Mouse (Mus musculus): Measurements from ENCODE around the gene Dpp6. TPM values are rescaled to one million over a fixed set of nuclear protein-coding genes. Genes with fewer than 3 reads are reported as not detected.

Gene Dpp6
- polyA plus RNA-seq, 2 experiments from 2014 or later: 0.46 TPM; not detected in 1

DNA sequence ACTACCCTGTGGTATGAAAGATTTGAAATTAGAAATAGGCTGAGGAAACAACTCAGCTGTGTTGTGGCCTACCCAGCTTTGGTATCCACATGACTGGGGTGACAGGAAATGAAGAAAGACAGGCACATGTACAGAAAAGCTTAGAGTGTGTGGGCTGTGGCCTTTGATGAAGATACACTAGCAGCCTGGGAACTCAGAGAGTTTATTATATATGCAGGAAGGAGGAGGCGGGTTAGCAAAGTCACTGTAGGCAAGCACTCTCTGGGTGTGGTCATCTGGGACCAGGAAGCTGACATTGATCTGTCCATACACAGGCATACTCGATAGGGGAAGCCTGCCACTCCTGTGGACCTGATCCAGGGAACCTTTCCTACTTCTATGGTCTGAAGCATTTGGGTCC lies 487.1 kb downstream of the Dpp6 start:
- peak; percentile 83 for ATAC-seq

DNA sequence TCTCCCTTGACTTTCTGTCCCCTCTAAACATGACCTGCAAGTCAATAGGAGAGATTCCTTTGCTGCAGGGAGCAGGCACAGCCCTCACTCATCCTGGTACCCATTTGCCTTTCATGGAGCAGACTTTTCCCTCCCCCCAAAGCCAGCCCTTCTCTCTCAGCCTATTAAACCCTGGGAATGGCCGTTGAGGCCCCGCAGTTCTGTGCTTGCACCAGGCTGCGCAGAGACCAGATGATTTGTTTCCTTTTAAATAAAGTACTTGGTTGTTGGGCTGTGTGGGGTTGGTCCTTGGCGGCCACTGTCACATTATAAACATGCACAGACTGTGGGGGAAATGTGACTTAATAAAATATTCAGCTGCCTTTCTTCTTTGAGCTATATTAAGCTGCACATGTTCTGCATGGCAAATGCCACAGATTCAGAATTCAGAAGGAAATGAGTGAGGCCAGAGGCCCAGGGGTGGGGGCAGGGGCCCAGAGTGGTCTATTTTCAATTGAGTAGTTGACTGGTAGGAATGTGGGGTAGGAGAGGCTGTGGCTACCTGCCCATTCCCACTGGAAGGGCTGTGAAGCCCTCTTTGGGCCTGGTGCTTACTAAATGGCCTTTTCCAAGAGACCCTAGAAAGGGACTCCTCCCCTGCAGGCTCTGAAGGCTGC lies 489.6 kb downstream of the Dpp6 start:
- ATAC-seq: no peak

DNA sequence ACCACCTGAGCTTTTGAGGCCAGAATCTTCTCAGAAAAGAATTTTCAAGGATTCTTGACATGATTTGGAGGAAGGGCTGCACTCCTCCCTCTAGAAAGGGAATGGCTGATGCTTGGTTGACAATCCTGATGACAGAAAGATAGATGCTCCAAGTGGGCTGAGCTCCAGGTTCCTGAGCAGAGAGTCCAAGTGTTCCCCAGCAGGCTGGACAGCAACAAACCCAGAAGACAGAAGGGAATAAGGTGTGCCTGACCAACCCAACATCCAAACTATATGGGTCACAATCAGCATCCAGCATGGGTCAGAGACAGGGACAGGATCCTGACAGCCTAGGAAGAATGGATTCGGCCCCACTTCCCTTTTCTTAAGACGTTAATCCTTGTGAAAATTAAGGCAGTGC lies 493.2 kb downstream of the Dpp6 start:
- no peak for ATAC-seq

DNA sequence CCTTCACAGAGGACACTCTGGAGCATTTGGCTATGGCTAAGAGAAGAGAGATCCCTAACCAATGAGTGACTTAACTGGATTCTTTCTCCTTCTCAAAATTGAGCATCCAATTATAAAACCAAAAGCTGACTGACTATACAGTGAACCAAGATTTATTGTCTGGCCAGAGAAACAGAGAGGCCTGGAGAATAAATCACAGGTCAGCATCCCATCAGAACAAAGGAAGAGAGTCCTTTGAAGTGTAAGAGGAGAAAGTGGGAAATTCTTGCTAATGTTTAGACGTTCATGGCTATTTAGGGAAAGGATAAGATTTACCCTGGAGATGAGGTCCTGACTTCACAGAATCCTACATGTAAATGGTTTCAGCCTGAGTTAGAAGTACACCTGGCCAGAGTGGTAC lies 499.7 kb downstream of the Dpp6 start:
- ATAC-seq: no peak

DNA sequence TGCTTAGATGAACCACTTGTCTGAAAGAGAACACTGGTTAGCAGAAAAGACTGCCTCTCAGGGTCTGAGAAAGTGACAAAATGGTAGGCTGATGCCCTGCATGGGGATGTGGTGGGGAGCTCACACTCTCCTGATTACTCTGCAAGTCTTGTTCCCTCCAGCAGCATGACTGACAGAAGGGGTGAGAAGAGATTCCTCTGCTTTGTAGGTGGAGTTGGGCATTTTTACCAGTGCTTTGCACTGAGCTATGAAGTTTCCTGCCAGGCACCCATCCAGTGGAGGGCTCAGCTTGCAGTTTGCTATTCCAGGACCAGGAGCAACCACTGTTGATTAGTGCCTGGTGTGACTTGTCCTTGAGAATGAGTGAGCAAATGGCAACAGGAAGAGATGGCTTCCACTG lies 500.3 kb downstream of the Dpp6 start:
- ATAC-seq: no peak

DNA sequence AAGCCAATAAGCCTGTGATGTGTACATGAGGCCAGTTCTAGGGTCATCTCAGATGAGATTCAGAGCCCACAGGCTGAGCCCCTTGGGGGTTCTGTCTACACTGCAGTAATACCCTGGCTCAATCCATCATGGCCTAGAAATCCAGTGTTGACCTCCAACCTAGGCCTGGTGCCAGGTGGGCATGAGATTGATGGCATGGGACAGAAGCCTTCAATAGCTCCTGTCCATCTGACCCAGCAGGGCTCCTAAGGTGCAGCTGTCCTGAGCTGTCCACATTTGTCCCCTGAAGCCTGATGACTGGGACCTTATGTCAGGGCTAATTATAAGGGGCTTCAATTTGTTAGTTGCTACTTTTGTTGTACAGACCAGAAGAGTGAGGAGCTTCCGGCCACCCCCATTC lies 500.8 kb downstream of the Dpp6 start:
- no peak for ATAC-seq

DNA sequence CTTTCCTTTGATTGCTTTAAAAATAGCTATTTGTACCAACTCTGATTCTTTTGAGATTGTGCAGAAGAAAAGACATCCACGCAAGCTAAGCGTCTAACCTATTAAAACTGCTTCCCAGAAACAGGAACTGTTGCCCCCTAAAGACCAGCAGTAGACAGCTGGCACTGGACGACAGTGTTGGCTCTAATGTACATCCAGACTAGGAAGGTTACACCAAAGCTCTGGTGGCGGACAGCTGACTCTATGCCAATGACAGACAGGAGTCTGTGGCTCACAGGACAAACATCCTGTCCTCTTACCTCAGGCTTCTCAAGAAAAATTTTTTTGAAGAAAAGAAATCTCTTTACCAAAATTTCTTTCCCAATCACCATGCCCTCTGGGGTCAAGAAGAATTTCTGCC lies 502.7 kb downstream of the Dpp6 start:
- no peak for ATAC-seq

DNA sequence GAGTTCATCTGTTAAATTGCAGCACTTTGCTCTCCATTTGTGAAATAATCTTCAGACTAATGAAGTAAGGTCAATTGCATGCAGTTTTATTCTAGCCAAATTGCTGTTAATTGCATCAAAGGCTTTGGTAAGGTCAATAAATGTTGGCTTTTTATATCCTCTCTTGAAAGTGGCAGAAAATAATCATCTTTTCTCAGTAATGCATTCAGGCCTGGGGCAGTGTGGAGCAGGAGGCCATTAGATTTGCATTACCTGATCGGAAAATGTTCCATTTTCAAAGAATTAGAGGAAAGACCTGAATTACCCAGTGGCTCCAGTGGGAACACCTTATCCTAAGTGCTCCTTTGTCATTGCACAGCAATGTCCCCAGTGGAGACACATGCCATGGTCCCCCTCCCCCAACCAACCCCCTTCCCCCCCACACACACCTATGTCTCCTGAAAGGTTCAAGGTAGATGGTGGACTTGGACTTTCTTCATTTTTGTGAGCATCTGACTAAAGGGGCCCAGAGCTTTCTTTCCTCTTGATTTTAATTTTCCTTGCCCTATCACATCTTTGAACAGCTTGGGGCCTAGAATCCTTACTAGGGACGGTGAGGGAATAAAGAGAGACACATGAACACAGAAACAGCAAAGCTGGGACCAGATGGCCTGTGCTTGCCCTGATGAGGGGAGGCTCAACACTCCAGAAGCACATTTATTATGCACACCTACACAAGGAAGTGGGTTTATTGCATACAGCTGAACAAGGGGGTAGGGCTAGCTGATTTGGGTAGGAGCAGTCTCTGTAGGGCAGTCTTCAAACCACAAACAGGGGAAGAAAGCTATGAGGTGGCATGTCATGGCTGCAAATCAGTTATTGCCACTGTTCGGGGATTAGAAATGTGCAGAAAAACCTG lies 506.1 kb downstream of the Dpp6 start:
- no peak for ATAC-seq

DNA sequence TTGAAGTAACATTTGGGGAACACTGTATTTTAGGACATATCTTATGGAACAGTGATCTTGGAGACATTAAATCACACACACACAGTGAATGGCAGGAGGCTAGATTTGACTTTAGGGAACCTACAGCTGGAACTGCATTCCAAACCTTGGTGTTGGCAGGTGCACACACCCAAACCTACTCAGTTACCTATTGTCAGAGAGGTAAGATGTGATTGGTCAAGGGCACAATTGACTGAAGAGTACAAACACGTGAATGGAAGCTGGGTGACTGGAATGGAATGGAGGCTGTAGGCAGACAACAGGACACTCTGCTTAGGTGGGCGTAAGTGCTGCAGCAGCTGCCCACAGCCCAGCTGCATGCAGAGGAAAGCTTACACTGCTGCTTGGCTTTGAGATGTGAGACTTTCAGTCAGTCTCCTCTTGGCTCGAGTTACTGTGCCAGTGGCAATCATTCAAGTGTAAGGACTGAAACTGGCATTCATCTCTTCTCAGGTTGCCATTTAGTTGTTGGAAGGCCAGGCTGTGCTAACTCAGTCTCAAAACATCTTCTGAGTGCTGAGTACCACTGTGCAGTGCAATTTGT lies 507.4 kb downstream of the Dpp6 start:
- ATAC-seq: no peak

DNA sequence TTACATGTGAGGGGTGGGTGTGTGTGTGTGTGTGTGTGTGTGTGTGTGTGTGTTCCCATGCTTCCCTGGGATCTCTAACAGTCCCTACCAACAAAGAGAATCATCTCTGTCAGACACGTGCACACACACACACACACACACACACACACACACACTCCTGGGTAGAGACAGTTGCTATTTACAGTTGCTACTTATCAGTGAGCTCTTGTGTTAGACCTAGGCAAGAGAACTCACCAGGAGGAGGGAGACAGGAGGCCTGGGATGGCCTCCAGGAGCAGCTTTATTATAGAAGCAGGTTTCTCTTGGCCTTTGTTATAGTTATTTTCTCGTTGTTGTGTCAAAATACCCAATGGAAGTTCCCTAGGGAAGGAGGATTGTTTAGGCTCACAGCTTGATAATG lies 519.7 kb downstream of the Dpp6 start:
- ATAC-seq: no peak

DNA sequence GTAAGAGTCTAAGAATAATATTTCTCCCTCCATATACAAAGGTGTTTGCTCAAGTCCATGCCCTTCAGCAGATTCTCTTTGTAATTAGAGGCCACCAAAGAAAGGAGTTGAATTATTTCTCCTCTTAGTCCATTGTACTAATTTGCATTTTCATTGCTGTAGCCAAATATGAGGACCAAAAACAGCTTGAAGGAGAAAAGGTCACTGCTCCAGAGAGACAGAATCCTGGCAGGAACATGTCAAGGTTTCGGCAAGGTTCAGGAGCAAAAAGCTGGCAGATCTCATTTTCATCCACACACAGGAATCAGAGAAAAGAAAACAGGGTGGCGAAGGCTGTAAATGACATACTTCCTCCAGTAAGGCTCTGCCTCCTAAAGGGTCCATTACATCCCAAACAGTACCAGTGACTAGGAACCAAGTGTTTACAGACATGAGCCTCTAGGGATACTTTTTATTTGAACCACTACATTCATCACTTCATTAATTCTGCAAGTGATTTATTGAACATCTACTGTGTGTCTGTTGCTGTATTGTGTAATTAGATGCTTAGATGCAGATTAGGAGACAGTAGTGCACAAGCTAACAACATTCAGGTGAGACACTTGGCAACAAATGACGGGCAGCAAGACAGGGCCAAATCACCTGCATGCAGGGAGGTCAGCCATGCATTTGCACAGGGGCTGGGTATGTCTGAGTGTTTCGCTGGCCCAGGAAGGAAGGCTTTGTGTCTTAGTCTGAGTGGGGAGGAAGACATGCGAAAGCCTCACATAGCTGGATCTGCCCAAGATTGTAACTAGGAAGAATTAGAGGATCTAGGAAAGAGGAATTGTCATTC lies 522.4 kb downstream of the Dpp6 start:
- ATAC-seq: no peak

DNA sequence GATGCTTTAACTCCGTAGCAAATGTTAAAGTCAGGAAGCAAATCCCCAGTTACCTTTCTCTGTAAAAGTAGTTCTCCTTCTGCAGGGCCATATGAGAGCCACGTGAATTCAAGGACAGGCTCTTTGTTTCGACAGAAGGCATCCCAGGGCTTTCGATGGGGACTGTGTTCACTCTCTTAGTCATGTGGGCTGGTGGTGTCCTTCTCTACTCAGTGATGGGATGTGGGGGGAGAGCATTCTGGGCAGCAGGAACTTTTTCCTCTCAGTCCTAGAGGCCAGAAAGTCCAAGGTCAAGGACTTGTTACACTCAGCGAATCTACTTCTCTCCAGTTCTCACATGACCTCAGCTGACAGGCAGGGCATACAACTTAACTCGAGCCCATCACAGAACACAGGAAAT lies 525.3 kb downstream of the Dpp6 start:
- ATAC-seq: no peak

DNA sequence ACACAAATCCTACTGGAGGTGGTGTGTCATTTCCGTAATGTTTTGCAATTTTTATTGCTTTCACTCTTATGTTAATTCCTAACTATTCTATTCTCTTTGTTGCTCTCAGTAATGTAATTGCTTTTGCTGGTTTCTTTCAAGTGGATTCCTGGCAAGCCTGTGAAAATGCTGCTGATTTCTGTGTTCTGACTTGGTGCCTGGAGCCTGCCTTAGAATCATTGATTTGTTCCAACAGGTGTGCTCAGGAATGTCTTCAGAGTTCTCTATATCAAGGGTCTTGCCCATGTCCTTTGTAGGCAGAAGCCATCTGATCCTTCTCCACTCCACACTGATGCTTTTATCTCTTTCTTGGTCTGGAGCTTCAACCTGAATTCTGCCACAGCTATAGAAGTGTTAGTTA lies 526.6 kb downstream of the Dpp6 start:
- ATAC-seq: no peak

DNA sequence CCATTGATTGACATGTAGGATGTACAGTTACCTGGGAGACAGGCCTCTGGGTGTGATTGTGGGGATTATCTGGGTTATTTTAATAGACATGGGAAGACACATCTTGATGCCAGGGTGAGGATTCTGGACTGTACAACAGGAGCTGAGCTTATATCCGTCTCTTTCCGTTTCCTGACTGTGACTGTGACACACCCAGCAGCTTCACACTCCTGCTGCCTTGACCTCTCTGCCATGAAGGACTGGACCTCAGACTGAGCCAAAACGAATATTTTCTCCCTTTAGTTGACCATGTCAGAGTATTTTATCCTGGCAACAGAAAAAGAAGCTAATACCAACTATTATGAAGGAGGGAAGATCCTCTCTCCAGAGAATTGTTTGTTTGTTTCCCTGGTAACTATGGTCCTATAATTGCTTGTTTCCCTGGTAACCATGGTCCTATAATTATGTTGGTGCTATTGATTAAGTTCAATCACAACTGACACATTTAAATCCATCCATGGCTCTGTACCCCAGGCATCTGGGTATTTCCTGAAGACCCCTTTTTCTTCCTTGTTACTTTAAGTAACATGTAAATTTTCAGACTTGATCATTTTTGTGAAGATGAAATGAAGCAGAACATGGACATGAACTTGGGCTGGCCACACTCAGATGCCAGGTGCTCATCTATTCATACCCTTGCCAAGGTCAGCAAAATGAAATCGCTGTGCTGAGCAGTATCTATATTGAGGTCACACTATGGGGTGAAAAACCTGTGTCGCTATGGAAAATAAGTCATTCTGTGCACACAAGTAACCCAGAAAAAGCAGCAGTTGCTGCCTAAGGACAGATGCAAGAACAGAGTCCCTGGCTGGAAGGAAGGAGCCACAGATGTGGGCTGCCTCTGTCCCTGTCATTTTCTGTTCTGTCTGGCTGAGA lies 531.4 kb downstream of the Dpp6 start:
- no peak for ATAC-seq

DNA sequence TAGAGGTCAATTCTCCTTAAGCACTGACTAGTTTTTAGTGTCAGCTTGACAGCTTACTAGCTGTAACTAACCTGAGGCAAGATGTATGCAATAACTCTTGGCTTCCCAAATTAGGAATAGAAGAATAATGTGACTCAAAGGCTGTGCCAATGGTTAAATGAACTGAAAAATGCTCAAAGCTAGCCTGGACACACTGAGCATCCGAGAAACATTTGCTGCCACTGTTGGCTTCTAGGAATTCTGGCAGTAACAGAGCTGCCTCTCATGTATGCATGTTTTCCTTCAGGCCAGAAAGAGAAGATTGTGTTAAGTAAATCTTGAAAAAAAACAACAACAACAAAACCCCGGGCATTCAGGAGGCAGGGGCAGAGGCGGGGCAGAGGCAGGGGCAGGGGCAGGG lies 540.6 kb downstream of the Dpp6 start:
- ATAC-seq: no peak

DNA sequence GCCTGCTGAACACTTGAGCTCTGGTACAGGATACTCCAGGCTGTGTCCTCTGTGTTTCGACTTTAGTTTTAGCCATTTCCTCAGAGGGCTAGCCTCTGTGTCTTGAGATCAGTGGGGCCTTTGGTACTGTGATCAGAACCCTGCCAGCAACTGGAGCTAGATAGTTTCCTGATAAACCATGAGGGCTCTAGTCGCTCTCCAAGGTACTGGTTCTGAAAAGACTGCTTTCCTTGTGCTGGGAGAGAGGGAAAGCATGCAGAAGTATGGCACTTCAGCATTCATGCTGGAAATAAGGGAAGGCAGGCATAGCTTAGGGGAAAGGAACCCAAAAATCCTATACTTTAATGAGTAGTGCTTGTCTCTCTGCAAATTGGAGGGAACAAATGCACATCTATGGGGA lies 548.9 kb downstream of the Dpp6 start:
- ATAC-seq: no peak

DNA sequence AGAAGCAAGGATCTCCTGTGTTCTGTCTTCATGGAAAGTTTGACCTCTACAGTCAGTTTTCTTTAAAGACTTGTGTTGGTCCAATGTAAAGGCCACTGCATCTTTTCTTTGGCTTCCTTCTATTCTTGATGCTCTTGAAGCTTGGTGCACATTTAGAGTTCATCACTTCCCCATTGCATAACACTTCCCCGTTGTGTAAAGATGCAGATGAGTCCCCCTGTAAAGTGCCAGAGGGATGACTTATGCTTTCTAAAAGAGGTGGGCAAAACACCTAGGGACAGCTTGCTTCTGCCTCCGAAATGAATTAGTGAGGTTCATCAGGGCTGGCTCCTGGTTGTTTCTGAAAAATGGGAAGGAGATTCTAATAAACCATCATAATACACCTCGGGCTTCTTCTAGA lies 553.8 kb downstream of the Dpp6 start:
- no peak for ATAC-seq

DNA sequence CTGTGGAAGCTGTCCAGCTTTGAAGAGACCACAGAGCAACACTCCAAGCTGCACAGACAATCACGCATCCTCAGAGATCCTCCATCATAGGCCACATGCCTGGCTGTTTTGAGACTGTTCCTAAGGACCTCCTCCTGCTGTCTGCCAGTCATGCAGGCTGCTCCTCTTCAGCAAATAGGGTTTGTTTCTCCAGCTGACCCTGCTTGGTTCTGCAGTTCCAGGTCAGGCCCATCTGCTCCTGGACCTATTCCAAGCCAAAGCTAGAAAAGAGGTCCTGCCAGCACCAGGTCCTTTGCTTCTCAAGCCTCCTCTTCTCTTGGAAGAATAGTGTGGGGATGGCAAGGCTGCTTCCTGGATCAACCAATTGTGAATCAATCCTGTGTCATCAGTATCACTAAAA lies 556.9 kb downstream of the Dpp6 start:
- ATAC-seq: no peak

DNA sequence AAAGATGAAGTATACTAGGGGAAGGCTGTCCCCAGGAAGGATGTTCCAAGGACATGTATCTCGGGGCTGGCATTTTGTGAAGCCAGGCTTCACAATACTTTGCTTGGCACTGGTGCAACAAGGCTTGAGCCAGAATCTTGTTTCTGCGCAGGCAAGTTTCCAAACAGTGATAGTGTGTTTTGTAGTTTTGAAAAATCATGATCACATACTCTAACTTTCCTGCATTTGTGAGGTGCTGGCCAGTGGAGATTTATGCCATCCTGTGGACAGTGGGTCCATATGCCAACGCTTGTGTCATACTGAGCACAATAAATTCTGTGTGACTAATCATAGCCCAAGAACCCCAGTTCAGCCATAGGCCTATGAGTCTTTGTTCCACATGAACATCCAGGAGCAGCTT lies 558.8 kb downstream of the Dpp6 start:
- ATAC-seq: no peak

DNA sequence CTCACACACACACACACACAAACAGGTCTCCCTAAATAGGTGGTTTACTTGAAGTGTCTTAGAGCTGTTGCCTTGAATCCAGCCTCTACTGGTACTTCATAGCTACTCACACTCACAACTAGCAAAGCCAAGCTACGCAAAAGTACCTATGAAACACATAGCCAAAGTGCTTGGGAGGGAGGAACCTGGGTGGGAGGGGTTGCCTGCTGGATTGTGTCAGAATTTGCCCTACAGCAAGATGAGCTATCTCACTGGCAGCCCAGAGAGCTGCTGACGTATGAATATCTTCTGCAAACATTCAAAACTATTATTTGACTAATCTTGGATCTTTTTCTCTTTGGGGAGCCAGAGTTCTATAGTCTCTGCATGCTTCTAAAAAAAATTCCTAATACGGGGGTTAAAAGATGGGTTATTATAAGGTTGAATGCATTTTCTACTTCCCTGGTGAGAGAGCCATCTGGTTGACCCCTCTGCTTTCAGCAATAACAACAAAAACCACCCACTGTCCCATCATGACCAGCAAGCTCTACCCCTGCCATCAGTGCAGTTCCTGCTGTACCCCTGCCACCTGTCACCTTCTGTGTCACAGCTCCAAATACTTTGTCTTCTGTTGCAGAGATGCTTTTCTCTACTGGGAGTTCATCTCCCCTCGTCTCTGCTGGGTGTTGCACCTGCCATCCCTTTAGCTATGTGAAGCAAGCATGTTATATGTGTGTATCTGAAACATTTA lies 563.8 kb downstream of the Dpp6 start:
- no peak for ATAC-seq

DNA sequence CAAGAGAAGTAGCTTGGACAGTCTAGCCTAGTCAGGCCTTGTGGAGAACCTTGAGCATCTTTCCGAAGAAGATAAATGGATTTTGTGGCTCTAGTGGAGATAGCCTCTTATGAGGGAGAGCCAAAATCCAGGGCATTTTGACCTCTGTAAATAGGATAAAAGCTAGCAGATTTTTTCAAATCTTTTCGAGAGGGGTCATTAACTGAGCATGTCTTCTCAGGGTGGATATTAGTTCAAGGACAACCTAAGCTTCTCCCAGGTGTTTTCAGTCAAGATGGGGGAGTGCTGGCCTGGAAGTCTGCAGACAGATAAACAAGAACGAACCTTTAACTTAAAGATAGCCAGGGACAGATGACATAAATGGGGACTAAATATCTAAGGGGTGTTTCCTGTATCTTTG lies 581.4 kb downstream of the Dpp6 start:
- ATAC-seq: no peak
